Mouse (Mus musculus): ENCODE measurements at regions not wholly inside any gene's neighbourhood (a gene's known extent, or its start where the extent isn't known, plus 50 kb on each side); places are given as distances from the start of the nearest gene placed in this dataset.
"Not testable (repeated sequence)": the region's sequence is repeated elsewhere in the genome, so short reads cannot be mapped to it uniquely, and the experiment has no call there.

GRCm38 (mm10) chr15:41973263-41973662, 1839.1 kb downstream of the 9330182O14Rik start:
- H3K4me3 ChIP-seq (ENCODE audit: low read depth, low read length), result no peak overlapping the region
- H3K4me1 ChIP-seq (replicated peaks; ENCODE audit: control insufficient read depth, insufficient read depth, low read length), result no peaks in the 10 kb centered on the region
- H3K27me3 ChIP-seq (ENCODE audit: control insufficient read depth, insufficient read depth, low read length), result no peaks in the 10 kb centered on the region
- H3K36me3 ChIP-seq (ENCODE audit: control insufficient read depth, insufficient read depth, low read length), result no peaks in the 10 kb centered on the region
- H3K9me3 ChIP-seq (ENCODE audit: control insufficient read depth, low read length), result no peaks in the 10 kb centered on the region
- DNase-seq (ENCODE audit: low spot score) (peak; percentile 88), ATAC-seq (ENCODE audit: low FRiP score) (peak; percentile 88)
- WGBS, result 9% methylated on average over 8 of the region's 8 CpGs
- H3K9ac ChIP-seq (ENCODE audit: low read depth, low read length), result no peak overlapping the region
- H3K4me2 ChIP-seq (replicated peaks; ENCODE audit: low read depth, low read length), result no peak overlapping the region
- H3K27ac ChIP-seq (ENCODE audit: low read depth, low read length), result no peak overlapping the region

- no peak for DNase-seq (ENCODE audit: low spot score)
- Histone ChIP-seq H3K4me2 (replicated peaks; ENCODE audit: low read depth, low read length) (no peak overlapping the region), H3K9me3 (ENCODE audit: control insufficient read depth, low read length) (no peaks in the 10 kb centered on the region), H3K4me3 (ENCODE audit: low read depth, low read length) (no peak overlapping the region), H3K27ac (ENCODE audit: low read depth, low read length) (no peak overlapping the region), H3K4me1 (replicated peaks; ENCODE audit: control insufficient read depth, insufficient read depth, low read length) (no peaks in the 10 kb centered on the region), H3K36me3 (ENCODE audit: control insufficient read depth, insufficient read depth, low read length) (no peaks in the 10 kb centered on the region), H3K9ac (ENCODE audit: low read depth, low read length) (no peak overlapping the region), H3K27me3 (ENCODE audit: control insufficient read depth, insufficient read depth, low read length) (no peaks in the 10 kb centered on the region)
- 98% methylated on average over 2 of the region's 2 CpGs for WGBS
- no peak for ATAC-seq (ENCODE audit: low FRiP score)
Measured at GRCm38 (mm10) chr15:41977196-41977595, 1843.0 kb downstream of the 9330182O14Rik start.

- no peak for ATAC-seq (ENCODE audit: low FRiP score)
- H3K27me3 ChIP-seq (ENCODE audit: control insufficient read depth, insufficient read depth, low read length), result no peaks in the 10 kb centered on the region
- 91% methylated on average over 12 of the region's 12 CpGs for WGBS
- no peak overlapping the region for H3K9ac ChIP-seq (ENCODE audit: low read depth, low read length)
- no peak overlapping the region for H3K4me2 ChIP-seq (replicated peaks; ENCODE audit: low read depth, low read length)
- no peak overlapping the region for H3K27ac ChIP-seq (ENCODE audit: low read depth, low read length)
- H3K36me3 ChIP-seq (ENCODE audit: control insufficient read depth, insufficient read depth, low read length), result no peaks in the 10 kb centered on the region
- H3K9me3 ChIP-seq (ENCODE audit: control insufficient read depth, low read length), result no peaks in the 10 kb centered on the region
- no peak for DNase-seq (ENCODE audit: low spot score)
- no peak overlapping the region for H3K4me3 ChIP-seq (ENCODE audit: low read depth, low read length)
- no peaks in the 10 kb centered on the region for H3K4me1 ChIP-seq (replicated peaks; ENCODE audit: control insufficient read depth, insufficient read depth, low read length)
Measured at GRCm38 (mm10) chr15:41977649-41978231, 1843.6 kb downstream of the 9330182O14Rik start.

- Histone ChIP-seq H3K4me1 (replicated peaks; ENCODE audit: control insufficient read depth, insufficient read depth, low read length) (no peaks in the 10 kb centered on the region), H3K4me2 (replicated peaks; ENCODE audit: low read depth, low read length) (no peak overlapping the region), H3K4me3 (ENCODE audit: low read depth, low read length) (no peak overlapping the region), H3K36me3 (ENCODE audit: control insufficient read depth, insufficient read depth, low read length) (no peaks in the 10 kb centered on the region), H3K9ac (ENCODE audit: low read depth, low read length) (no peak overlapping the region), H3K9me3 (ENCODE audit: control insufficient read depth, low read length) (no peaks in the 10 kb centered on the region), H3K27ac (ENCODE audit: low read depth, low read length) (no peak overlapping the region), H3K27me3 (ENCODE audit: control insufficient read depth, insufficient read depth, low read length) (no peaks in the 10 kb centered on the region)
- WGBS, result 88% methylated on average over 6 of the region's 6 CpGs
- DNase-seq (ENCODE audit: low spot score), result no peak
- ATAC-seq (ENCODE audit: low FRiP score), result no peak
Measured at GRCm38 (mm10) chr15:41983261-41983660, 1849.1 kb downstream of the 9330182O14Rik start.

GRCm38 (mm10) chr15:41984267-41984666, 1850.1 kb downstream of the 9330182O14Rik start:
- H3K4me2 ChIP-seq (replicated peaks; ENCODE audit: low read depth, low read length), result no peak overlapping the region
- no peak overlapping the region for H3K9ac ChIP-seq (ENCODE audit: low read depth, low read length)
- ATAC-seq (ENCODE audit: low FRiP score), result no peak
- 86% methylated on average over 4 of the region's 4 CpGs for WGBS
- H3K4me3 ChIP-seq (ENCODE audit: low read depth, low read length), result no peak overlapping the region
- H3K27ac ChIP-seq (ENCODE audit: low read depth, low read length), result no peak overlapping the region
- H3K9me3 ChIP-seq (ENCODE audit: control insufficient read depth, low read length), result no peaks in the 10 kb centered on the region
- H3K4me1 ChIP-seq (replicated peaks; ENCODE audit: control insufficient read depth, insufficient read depth, low read length), result no peaks in the 10 kb centered on the region
- H3K36me3 ChIP-seq (ENCODE audit: control insufficient read depth, insufficient read depth, low read length), result no peaks in the 10 kb centered on the region
- no peak for DNase-seq (ENCODE audit: low spot score)
- H3K27me3 ChIP-seq (ENCODE audit: control insufficient read depth, insufficient read depth, low read length), result no peaks in the 10 kb centered on the region

- Histone ChIP-seq H3K27me3 (ENCODE audit: control insufficient read depth, insufficient read depth, low read length) (no peaks in the 10 kb centered on the region), H3K4me1 (replicated peaks; ENCODE audit: control insufficient read depth, insufficient read depth, low read length) (no peaks in the 10 kb centered on the region), H3K4me3 (ENCODE audit: low read depth, low read length) (no peak overlapping the region), H3K9ac (ENCODE audit: low read depth, low read length) (no peak overlapping the region), H3K4me2 (replicated peaks; ENCODE audit: low read depth, low read length) (no peak overlapping the region), H3K27ac (ENCODE audit: low read depth, low read length) (no peak overlapping the region), H3K9me3 (ENCODE audit: control insufficient read depth, low read length) (no peaks in the 10 kb centered on the region), H3K36me3 (ENCODE audit: control insufficient read depth, insufficient read depth, low read length) (no peaks in the 10 kb centered on the region)
- 92% methylated on average over 3 of the region's 3 CpGs for WGBS
- ATAC-seq (ENCODE audit: low FRiP score), result no peak
- no peak for DNase-seq (ENCODE audit: low spot score)
Measured at GRCm38 (mm10) chr15:41986264-41986663, 1852.1 kb downstream of the 9330182O14Rik start.

- WGBS, result 63% methylated on average over 2 of the region's 2 CpGs
- H3K9ac ChIP-seq (ENCODE audit: low read depth, low read length), result no peak overlapping the region
- H3K27ac ChIP-seq (ENCODE audit: low read depth, low read length), result no peak overlapping the region
- no peak overlapping the region for H3K4me3 ChIP-seq (ENCODE audit: low read depth, low read length)
- no peaks in the 10 kb centered on the region for H3K27me3 ChIP-seq (ENCODE audit: control insufficient read depth, insufficient read depth, low read length)
- no peaks in the 10 kb centered on the region for H3K36me3 ChIP-seq (ENCODE audit: control insufficient read depth, insufficient read depth, low read length)
- DNase-seq (ENCODE audit: low spot score), result no peak
- no peak for ATAC-seq (ENCODE audit: low FRiP score)
- H3K4me2 ChIP-seq (replicated peaks; ENCODE audit: low read depth, low read length), result no peak overlapping the region
- no peaks in the 10 kb centered on the region for H3K9me3 ChIP-seq (ENCODE audit: control insufficient read depth, low read length)
- no peaks in the 10 kb centered on the region for H3K4me1 ChIP-seq (replicated peaks; ENCODE audit: control insufficient read depth, insufficient read depth, low read length)
Measured at GRCm38 (mm10) chr15:41989065-41989464, 1854.9 kb downstream of the 9330182O14Rik start.

- Histone ChIP-seq H3K9ac (ENCODE audit: low read depth, low read length) (no peak overlapping the region), H3K27ac (ENCODE audit: low read depth, low read length) (no peak overlapping the region), H3K9me3 (ENCODE audit: control insufficient read depth, low read length) (no peaks in the 10 kb centered on the region), H3K27me3 (ENCODE audit: control insufficient read depth, insufficient read depth, low read length) (no peaks in the 10 kb centered on the region), H3K4me1 (replicated peaks; ENCODE audit: control insufficient read depth, insufficient read depth, low read length) (no peaks in the 10 kb centered on the region), H3K36me3 (ENCODE audit: control insufficient read depth, insufficient read depth, low read length) (no peaks in the 10 kb centered on the region), H3K4me3 (ENCODE audit: low read depth, low read length) (no peak overlapping the region), H3K4me2 (replicated peaks; ENCODE audit: low read depth, low read length) (no peak overlapping the region)
- DNase-seq (ENCODE audit: low spot score) (no peak), ATAC-seq (ENCODE audit: low FRiP score) (no peak)
Measured at GRCm38 (mm10) chr15:41991816-41992215, 1857.7 kb downstream of the 9330182O14Rik start.

GRCm38 (mm10) chr15:42032286-42032685, 1898.1 kb downstream of the 9330182O14Rik start:
- H3K4me3 ChIP-seq (ENCODE audit: low read depth, low read length); H3K9ac ChIP-seq (ENCODE audit: low read depth, low read length); ATAC-seq (ENCODE audit: low FRiP score); H3K27ac ChIP-seq (ENCODE audit: low read depth, low read length); H3K4me2 ChIP-seq (replicated peaks; ENCODE audit: low read depth, low read length); H3K4me1 ChIP-seq (replicated peaks; ENCODE audit: control insufficient read depth, insufficient read depth, low read length); DNase-seq (ENCODE audit: low spot score); H3K36me3 ChIP-seq (ENCODE audit: control insufficient read depth, insufficient read depth, low read length); H3K27me3 ChIP-seq (ENCODE audit: control insufficient read depth, insufficient read depth, low read length); H3K9me3 ChIP-seq (ENCODE audit: control insufficient read depth, low read length): not testable (repeated sequence)
- WGBS, result 93% methylated on average over 12 of the region's 12 CpGs
